Mouse (Mus musculus): ENCODE measurements around the gene Oaz2. TPM values are rescaled to one million over a fixed set of nuclear protein-coding genes. Genes with fewer than 3 reads are reported as not detected.
"Not testable (repeated sequence)": the region's sequence is repeated elsewhere in the genome, so short reads cannot be mapped to it uniquely, and the experiment has no call there.

Gene Oaz2
- polyA plus RNA-seq, 1 experiment from 2014 or later, result 231 TPM

GRCm38 (mm10) chr9:65679181-65679761 lies 11.5 kb downstream of the Oaz2 start:
- H3K4me3 ChIP-seq (replicated peaks), result peak overlapping the region; percentile 15
- peak overlapping the region; percentile 87 for H3K27ac ChIP-seq
- H3K4me1 ChIP-seq, result peaks cover 43% of the 10 kb centered on the region
- no peaks in the 10 kb centered on the region for H3K36me3 ChIP-seq
- 10% methylated on average over 5 of the region's 5 CpGs for WGBS
- no peak overlapping the region for H3K9ac ChIP-seq
- peak overlapping the region; percentile 74 for H3K4me2 ChIP-seq
- ATAC-seq (ENCODE audit: insufficient read depth, low FRiP score, low read depth), result no peak
- H3K9me3 ChIP-seq, result no peaks in the 10 kb centered on the region
- H3K27me3 ChIP-seq (replicated peaks), result no peaks in the 10 kb centered on the region

DNA sequence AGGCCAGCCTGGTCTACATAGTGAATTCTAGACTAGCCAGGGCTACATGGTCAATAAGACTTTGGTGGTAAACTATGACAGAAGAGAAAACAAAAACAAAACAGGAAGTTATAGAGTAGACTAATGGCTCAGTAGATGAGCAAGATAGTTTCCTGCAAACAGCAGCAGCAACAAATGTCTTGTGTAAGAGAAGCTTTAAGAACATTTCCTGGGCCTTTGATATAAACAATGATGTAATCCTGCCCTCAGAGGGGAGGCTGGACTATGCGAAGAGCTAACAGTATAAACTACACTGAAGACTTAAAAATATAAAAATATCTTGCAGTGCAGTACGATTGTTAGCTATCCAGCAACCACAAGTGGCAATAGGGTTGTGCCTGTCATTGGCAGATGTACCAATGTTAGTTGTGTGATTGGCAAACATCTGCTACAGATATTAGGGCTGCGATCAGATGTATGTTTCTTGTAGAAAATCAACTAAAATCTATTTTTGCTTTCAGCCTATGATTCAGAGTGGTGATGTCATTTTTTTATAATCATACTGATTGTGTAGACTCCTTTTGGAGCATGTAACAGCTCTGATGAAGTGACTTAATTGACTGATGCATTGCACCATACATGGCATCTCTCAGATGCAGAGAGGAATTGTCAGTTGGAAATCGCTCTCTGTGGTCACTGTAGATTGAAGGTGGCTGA lies 13.3 kb downstream of the Oaz2 start:
- Histone ChIP-seq H3K36me3 (no peaks in the 10 kb centered on the region), H3K4me3 (replicated peaks) (no peak overlapping the region), H3K27me3 (replicated peaks) (no peaks in the 10 kb centered on the region), H3K27ac (peak overlapping the region; percentile 49; the same call in 1 of the 2 replicates), H3K4me2 (peak overlapping the region; percentile 6; the same call in 1 of the 2 replicates), H3K9me3 (no peaks in the 10 kb centered on the region), H3K9ac (no peak overlapping the region), H3K4me1 (peaks cover 43% of the 10 kb centered on the region)
- 55% methylated on average over 4 of the region's 4 CpGs for WGBS
- no peak for ATAC-seq (ENCODE audit: insufficient read depth, low FRiP score, low read depth)

DNA sequence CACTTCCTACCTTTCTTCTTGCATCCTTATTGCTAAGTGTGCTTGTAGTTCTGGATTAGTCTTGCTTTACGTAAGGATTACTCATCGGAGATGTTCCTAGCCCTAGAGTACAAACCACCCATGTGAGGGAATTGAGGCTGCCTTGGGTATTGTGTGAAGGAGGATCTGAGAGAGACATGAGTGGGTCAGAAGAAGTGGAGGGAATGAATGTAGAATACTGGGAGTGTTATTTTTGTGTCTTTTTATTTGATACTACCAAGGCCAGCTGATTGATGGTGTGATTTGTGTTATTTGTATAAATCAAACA lies 13.8 kb downstream of the Oaz2 start:
- no peak for ATAC-seq (ENCODE audit: insufficient read depth, low FRiP score, low read depth)
- Histone ChIP-seq H3K4me2 (no peak overlapping the region; the same call in 1 of the 2 replicates), H3K27me3 (replicated peaks) (no peaks in the 10 kb centered on the region), H3K4me1 (peaks cover 43% of the 10 kb centered on the region), H3K36me3 (no peaks in the 10 kb centered on the region), H3K9ac (no peak overlapping the region), H3K9me3 (no peaks in the 10 kb centered on the region), H3K4me3 (replicated peaks) (no peak overlapping the region), H3K27ac (no peak overlapping the region)
- WGBS, result 66% methylated on average over 2 of the region's 2 CpGs

GRCm38 (mm10) chr9:65682183-65682582 lies 14.4 kb downstream of the Oaz2 start:
- no peak overlapping the region for H3K4me2 ChIP-seq
- no peak for ATAC-seq (ENCODE audit: insufficient read depth, low FRiP score, low read depth)
- no peaks in the 10 kb centered on the region for H3K36me3 ChIP-seq
- H3K27ac ChIP-seq, result no peak overlapping the region
- H3K27me3 ChIP-seq (replicated peaks), result no peaks in the 10 kb centered on the region
- 77% methylated on average over 3 of the region's 3 CpGs for WGBS
- no peak overlapping the region for H3K9ac ChIP-seq
- peaks cover 40% of the 10 kb centered on the region for H3K4me1 ChIP-seq
- H3K9me3 ChIP-seq, result no peaks in the 10 kb centered on the region
- no peak overlapping the region for H3K4me3 ChIP-seq (replicated peaks)

GRCm38 (mm10) chr9:65682994-65683393 lies 15.2 kb downstream of the Oaz2 start:
- Histone ChIP-seq H3K4me2 (no peak overlapping the region), H3K4me3 (replicated peaks) (no peak overlapping the region), H3K9ac (no peak overlapping the region), H3K27ac (no peak overlapping the region), H3K27me3 (replicated peaks) (no peaks in the 10 kb centered on the region), H3K9me3 (no peaks in the 10 kb centered on the region), H3K36me3 (peaks cover 4% of the 10 kb centered on the region; the same call in 1 of the 2 replicates), H3K4me1 (peaks cover 32% of the 10 kb centered on the region)
- WGBS, result 68% methylated on average over 1 of the region's 1 CpGs
- ATAC-seq (ENCODE audit: insufficient read depth, low FRiP score, low read depth), result no peak

DNA sequence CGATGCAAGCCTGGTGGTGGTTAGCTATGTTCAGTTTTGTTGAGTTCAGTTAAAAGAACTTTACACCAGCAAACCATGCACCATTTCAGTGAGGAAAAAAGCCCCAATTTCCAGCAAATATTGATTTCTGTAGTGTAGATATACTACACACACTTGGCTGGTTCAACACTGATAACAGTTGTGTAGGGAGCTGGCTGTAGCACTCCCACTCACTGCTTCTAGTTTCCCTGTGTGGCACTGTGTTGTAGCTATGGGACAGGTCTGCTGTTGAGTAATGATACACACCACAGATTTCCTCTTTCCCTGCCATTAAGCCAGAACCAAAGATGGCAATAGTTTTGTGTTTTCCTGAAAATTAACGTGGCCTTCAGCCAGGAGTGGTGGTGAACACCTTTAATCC lies 16.9 kb downstream of the Oaz2 start:
- Histone ChIP-seq H3K4me1 (peaks cover 17% of the 10 kb centered on the region), H3K4me2 (no peak overlapping the region), H3K27me3 (replicated peaks) (no peaks in the 10 kb centered on the region), H3K9me3 (no peaks in the 10 kb centered on the region), H3K36me3 (peaks cover 12% of the 10 kb centered on the region), H3K27ac (no peak overlapping the region), H3K4me3 (replicated peaks) (no peak overlapping the region), H3K9ac (no peak overlapping the region)
- WGBS, result 71% methylated on average over 2 of the region's 2 CpGs
- no peak for ATAC-seq (ENCODE audit: insufficient read depth, low FRiP score, low read depth)

DNA sequence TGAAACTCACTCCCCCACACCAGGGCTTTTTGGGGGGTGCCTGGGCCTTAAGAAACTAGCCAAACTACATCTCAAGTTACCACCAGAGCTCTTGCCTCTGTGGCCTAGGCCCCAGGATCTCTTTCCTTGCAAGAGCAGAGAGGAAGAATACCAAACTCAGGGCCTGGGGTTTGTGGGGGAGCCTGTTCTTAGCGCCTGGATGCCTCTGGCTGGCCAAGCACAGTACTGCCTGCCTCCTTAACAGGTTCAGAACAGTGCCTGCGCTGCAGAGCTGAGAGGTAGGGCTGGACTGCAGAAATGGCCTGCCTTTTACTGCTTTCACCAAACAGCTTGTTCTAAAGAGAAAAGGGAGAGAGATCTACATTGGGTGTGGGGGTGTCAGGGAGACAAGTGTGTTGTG lies 22.1 kb downstream of the Oaz2 start:
- H3K4me3 ChIP-seq (replicated peaks); H3K27ac ChIP-seq; H3K4me1 ChIP-seq; ATAC-seq (ENCODE audit: insufficient read depth, low FRiP score, low read depth); H3K9me3 ChIP-seq; H3K4me2 ChIP-seq; H3K27me3 ChIP-seq (replicated peaks); H3K9ac ChIP-seq: not testable (repeated sequence)
- WGBS, result 73% methylated on average over 2 of the region's 2 CpGs
- H3K36me3 ChIP-seq, result peaks cover 19% of the 10 kb centered on the region

GRCm38 (mm10) chr9:65692466-65692865 lies 24.7 kb downstream of the Oaz2 start:
- ATAC-seq (ENCODE audit: insufficient read depth, low FRiP score, low read depth), result no peak
- no peaks in the 10 kb centered on the region for H3K27me3 ChIP-seq (replicated peaks)
- H3K36me3 ChIP-seq, result peaks cover 27% of the 10 kb centered on the region
- WGBS, result 47% methylated on average over 3 of the region's 3 CpGs
- no peaks in the 10 kb centered on the region for H3K9me3 ChIP-seq
- no peaks in the 10 kb centered on the region for H3K4me1 ChIP-seq
- no peak overlapping the region for H3K4me2 ChIP-seq
- H3K4me3 ChIP-seq (replicated peaks), result no peak overlapping the region
- H3K27ac ChIP-seq, result no peak overlapping the region
- no peak overlapping the region for H3K9ac ChIP-seq

DNA sequence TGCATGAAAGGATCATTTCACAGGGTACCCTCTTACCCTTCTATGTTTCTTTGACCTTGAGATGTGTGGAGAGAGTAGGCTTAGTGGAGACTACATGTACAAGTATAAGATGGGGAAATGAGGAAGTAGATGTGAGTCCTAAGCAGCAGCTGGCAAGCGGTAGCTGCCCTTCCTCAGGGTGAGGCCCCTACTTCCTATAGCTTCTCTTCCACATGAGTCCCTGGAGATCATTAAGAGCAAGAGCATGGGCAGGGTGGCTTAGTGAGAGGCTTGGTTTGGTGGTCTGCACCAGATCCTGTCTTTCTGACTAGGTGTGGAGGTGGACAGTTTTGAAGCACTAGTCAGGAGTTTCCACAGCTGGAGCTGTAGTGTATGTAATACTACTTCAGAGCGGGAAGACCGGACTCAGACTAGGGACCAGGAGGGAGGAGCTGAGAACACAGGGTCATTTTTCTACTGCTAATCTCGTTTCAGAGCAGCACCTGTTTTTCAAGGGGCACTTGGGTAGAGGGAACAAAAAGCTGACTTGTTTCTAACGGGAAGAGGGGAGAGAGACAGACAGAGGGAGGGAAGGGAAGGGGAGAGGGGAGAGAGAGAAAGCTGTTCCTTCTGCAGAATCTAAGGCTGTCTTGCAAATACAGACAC lies 25.3 kb downstream of the Oaz2 start:
- Histone ChIP-seq H3K9ac (no peak overlapping the region), H3K27ac (0 out of 2 replicates have a peak overlapping the region, but pooled peaks have one; percentile 33), H3K27me3 (replicated peaks) (no peaks in the 10 kb centered on the region), H3K4me2 (no peak overlapping the region), H3K36me3 (peaks cover 23% of the 10 kb centered on the region), H3K9me3 (no peaks in the 10 kb centered on the region), H3K4me1 (no peaks in the 10 kb centered on the region), H3K4me3 (replicated peaks) (no peak overlapping the region)
- WGBS, result 32% methylated on average over 5 of the region's 5 CpGs
- peak; percentile 22; the same call in 1 of the 2 replicates for ATAC-seq (ENCODE audit: insufficient read depth, low FRiP score, low read depth)

GRCm38 (mm10) chr9:65695646-65696045 lies 27.8 kb downstream of the Oaz2 start:
- H3K4me1 ChIP-seq, result no peaks in the 10 kb centered on the region
- WGBS, result 56% methylated on average over 3 of the region's 3 CpGs
- peak overlapping the region; percentile 57; the same call in 1 of the 2 replicates for H3K27ac ChIP-seq
- no peak overlapping the region for H3K9ac ChIP-seq
- H3K36me3 ChIP-seq, result peaks cover 25% of the 10 kb centered on the region; the same call in 1 of the 2 replicates
- H3K9me3 ChIP-seq, result no peaks in the 10 kb centered on the region
- H3K27me3 ChIP-seq (replicated peaks), result no peaks in the 10 kb centered on the region
- no peak for ATAC-seq (ENCODE audit: insufficient read depth, low FRiP score, low read depth)
- H3K4me2 ChIP-seq, result no peak overlapping the region
- H3K4me3 ChIP-seq (replicated peaks), result no peak overlapping the region

DNA sequence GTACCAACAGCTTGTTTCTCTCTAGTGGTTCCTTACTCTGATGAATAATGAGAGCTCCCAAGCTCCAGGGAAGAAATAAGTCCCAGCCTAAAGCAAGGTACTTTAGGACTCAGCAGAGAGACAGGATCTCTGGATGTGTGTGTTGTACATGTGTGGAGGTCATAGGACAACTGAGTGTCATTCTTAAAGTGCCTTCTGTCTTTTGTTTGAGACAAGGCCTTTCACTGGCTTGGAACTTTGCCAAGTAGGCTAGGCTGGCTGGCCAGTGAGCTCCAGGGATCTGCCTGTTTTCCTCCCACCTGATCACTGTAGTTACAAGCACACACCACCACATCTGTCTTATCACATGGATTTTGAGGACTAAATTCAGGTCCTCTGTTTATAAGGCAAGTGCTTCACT lies 28.5 kb downstream of the Oaz2 start:
- no peak overlapping the region for H3K9ac ChIP-seq
- H3K4me1 ChIP-seq, result no peaks in the 10 kb centered on the region
- peak overlapping the region; percentile 57; the same call in 1 of the 2 replicates for H3K27ac ChIP-seq
- ATAC-seq (ENCODE audit: insufficient read depth, low FRiP score, low read depth), result no peak
- peaks cover 32% of the 10 kb centered on the region; the same call in 1 of the 2 replicates for H3K36me3 ChIP-seq
- no peak overlapping the region for H3K4me3 ChIP-seq (replicated peaks)
- no peaks in the 10 kb centered on the region for H3K9me3 ChIP-seq
- no peaks in the 10 kb centered on the region for H3K27me3 ChIP-seq (replicated peaks)
- H3K4me2 ChIP-seq, result no peak overlapping the region

DNA sequence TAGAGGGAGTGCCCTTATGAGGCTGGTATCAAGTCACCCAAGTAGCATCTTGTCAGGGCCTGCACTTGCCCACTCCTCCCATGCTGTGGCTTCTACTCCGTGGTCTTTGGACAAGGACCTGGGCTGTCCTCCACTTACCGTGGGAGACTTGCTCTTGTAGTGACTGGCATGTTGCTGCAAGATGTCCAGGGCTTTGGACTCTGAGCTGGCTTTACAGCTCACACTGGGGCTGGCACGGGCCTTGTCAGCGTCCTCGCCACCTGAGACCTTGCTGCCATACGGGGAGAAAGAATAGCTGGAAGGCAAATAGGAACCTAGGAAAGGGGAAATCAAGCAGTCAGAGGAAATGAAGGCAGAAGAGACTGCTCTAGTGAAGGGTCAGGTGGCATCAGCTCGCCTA lies 29.6 kb downstream of the Oaz2 start:
- H3K4me1 ChIP-seq, result no peaks in the 10 kb centered on the region
- no peak overlapping the region for H3K4me2 ChIP-seq
- H3K4me3 ChIP-seq (replicated peaks), result no peak overlapping the region
- H3K27me3 ChIP-seq (replicated peaks), result no peaks in the 10 kb centered on the region
- peaks cover 37% of the 10 kb centered on the region for H3K36me3 ChIP-seq
- H3K9ac ChIP-seq, result no peak overlapping the region
- 81% methylated on average over 7 of the region's 7 CpGs for WGBS
- ATAC-seq (ENCODE audit: insufficient read depth, low FRiP score, low read depth), result no peak
- H3K27ac ChIP-seq, result no peak overlapping the region
- H3K9me3 ChIP-seq, result no peaks in the 10 kb centered on the region

Measured in stomach, embryonic 15.5 days (tissue).